Mouse (Mus musculus): ENCODE results near the gene Enoph1. TPM values are rescaled to one million over a fixed set of nuclear protein-coding genes. Genes with fewer than 3 reads are reported as not detected.
A peak's percentile ranks its signal among the peaks of the same experiment; 100 is the strongest.

The Enoph1 gene
- polyA plus RNA-seq (2015; fragmentation: Nextera tagmentation; extraction: Ambion mirVana): 68.0 and 69.1 TPM in 2 replicates

- Histone ChIP-seq H3K27me3 (replicated peaks; ENCODE audit: control insufficient read depth, insufficient read depth, low read length) (no peaks in the 10 kb centered on the region), H3K9ac (replicated peaks; ENCODE audit: low read depth, low read length) (peak within 1 kb of the TSS; percentile 100), H3K27ac (ENCODE audit: low read length) (peak within 1 kb of the TSS; percentile 100), H3K36me3 (ENCODE audit: control insufficient read depth, insufficient read depth) (peaks cover 7% of the 10 kb centered on the region), H3K4me2 (ENCODE audit: low read length) (peak within 1 kb of the TSS; percentile 70), H3K4me1 (replicated peaks; ENCODE audit: control insufficient read depth, insufficient read depth, low read length) (peaks cover 46% of the 10 kb centered on the region), H3K4me3 (replicated peaks; ENCODE audit: low read length) (peak within 1 kb of the TSS; percentile 97), H3K9me3 (ENCODE audit: control insufficient read depth, low read length) (no peaks in the 10 kb centered on the region)
- peak; percentile 87 for ATAC-seq
- WGBS: under 1% methylated on average over 52 of the region's 57 CpGs
Measured at GRCm38 (mm10) chr5:100039602-100040142, at the start of gene Enoph1, which contains the start of gene Hnrnpdl. TSS of gene Enoph1 (plus strand) at chr5:100039985. TSS of gene Hnrnpdl (minus strand) at chr5:100039664.

GRCm38 (mm10) chr5:99994166-99994565, 45.6 kb upstream of the Enoph1 start:
- Histone ChIP-seq H3K4me2 (ENCODE audit: low read length) (no peak overlapping the region), H3K27ac (ENCODE audit: low read length) (no peak overlapping the region), H3K4me1 (replicated peaks; ENCODE audit: control insufficient read depth, insufficient read depth, low read length) (no peaks in the 10 kb centered on the region), H3K9ac (replicated peaks; ENCODE audit: low read depth, low read length) (no peak overlapping the region), H3K27me3 (replicated peaks; ENCODE audit: control insufficient read depth, insufficient read depth, low read length) (no peaks in the 10 kb centered on the region), H3K36me3 (ENCODE audit: control insufficient read depth, insufficient read depth) (no peaks in the 10 kb centered on the region), H3K9me3 (ENCODE audit: control insufficient read depth, low read length) (no peaks in the 10 kb centered on the region), H3K4me3 (replicated peaks; ENCODE audit: low read length) (no peak overlapping the region)
- WGBS: 89% methylated on average over 3 of the region's 3 CpGs
- ATAC-seq: no peak

- Histone ChIP-seq H3K9ac (replicated peaks; ENCODE audit: low read depth, low read length) (no peak overlapping the region), H3K27me3 (replicated peaks; ENCODE audit: control insufficient read depth, insufficient read depth, low read length) (no peaks in the 10 kb centered on the region), H3K36me3 (ENCODE audit: control insufficient read depth, insufficient read depth) (no peaks in the 10 kb centered on the region), H3K4me2 (ENCODE audit: low read length) (no peak overlapping the region), H3K27ac (ENCODE audit: low read length) (no peak overlapping the region), H3K9me3 (ENCODE audit: control insufficient read depth, low read length) (no peaks in the 10 kb centered on the region), H3K4me3 (replicated peaks; ENCODE audit: low read length) (no peak overlapping the region), H3K4me1 (replicated peaks; ENCODE audit: control insufficient read depth, insufficient read depth, low read length) (no peaks in the 10 kb centered on the region)
- ATAC-seq: no peak
- WGBS: 94% methylated on average over 3 of the region's 3 CpGs
Measured at GRCm38 (mm10) chr5:99994680-99995079, 45.1 kb upstream of the Enoph1 start.

GRCm38 (mm10) chr5:100000048-100000447, 39.7 kb upstream of the Enoph1 start:
- ATAC-seq: no peak
- H3K36me3 ChIP-seq (ENCODE audit: control insufficient read depth, insufficient read depth): no peaks in the 10 kb centered on the region
- no peak overlapping the region for H3K4me3 ChIP-seq (replicated peaks; ENCODE audit: low read length)
- WGBS: 78% methylated on average over 7 of the region's 7 CpGs
- H3K27me3 ChIP-seq (replicated peaks; ENCODE audit: control insufficient read depth, insufficient read depth, low read length): no peaks in the 10 kb centered on the region
- H3K9me3 ChIP-seq (ENCODE audit: control insufficient read depth, low read length): no peaks in the 10 kb centered on the region
- no peak overlapping the region for H3K4me2 ChIP-seq (ENCODE audit: low read length)
- H3K9ac ChIP-seq (replicated peaks; ENCODE audit: low read depth, low read length): no peak overlapping the region
- H3K4me1 ChIP-seq (replicated peaks; ENCODE audit: control insufficient read depth, insufficient read depth, low read length): no peaks in the 10 kb centered on the region
- no peak overlapping the region for H3K27ac ChIP-seq (ENCODE audit: low read length)

GRCm38 (mm10) chr5:100000500-100000899, 39.3 kb upstream of the Enoph1 start:
- WGBS: 46% methylated on average over 6 of the region's 8 CpGs
- H3K9me3 ChIP-seq (ENCODE audit: control insufficient read depth, low read length): no peaks in the 10 kb centered on the region
- H3K4me2 ChIP-seq (ENCODE audit: low read length): no peak overlapping the region
- H3K9ac ChIP-seq (replicated peaks; ENCODE audit: low read depth, low read length): no peak overlapping the region
- H3K36me3 ChIP-seq (ENCODE audit: control insufficient read depth, insufficient read depth): no peaks in the 10 kb centered on the region
- no peaks in the 10 kb centered on the region for H3K27me3 ChIP-seq (replicated peaks; ENCODE audit: control insufficient read depth, insufficient read depth, low read length)
- ATAC-seq: no peak
- H3K4me3 ChIP-seq (replicated peaks; ENCODE audit: low read length): no peak overlapping the region
- H3K4me1 ChIP-seq (replicated peaks; ENCODE audit: control insufficient read depth, insufficient read depth, low read length): no peaks in the 10 kb centered on the region
- no peak overlapping the region for H3K27ac ChIP-seq (ENCODE audit: low read length)

GRCm38 (mm10) chr5:100003895-100004294, 35.9 kb upstream of the Enoph1 start:
- 83% methylated on average over 4 of the region's 4 CpGs for WGBS
- ATAC-seq: no peak
- H3K27me3 ChIP-seq (replicated peaks; ENCODE audit: control insufficient read depth, insufficient read depth, low read length): no peaks in the 10 kb centered on the region

GRCm38 (mm10) chr5:100005431-100005830, 34.4 kb upstream of the Enoph1 start:
- Histone ChIP-seq H3K4me1 (replicated peaks; ENCODE audit: control insufficient read depth, insufficient read depth, low read length) (no peaks in the 10 kb centered on the region), H3K4me2 (ENCODE audit: low read length) (no peak overlapping the region), H3K9me3 (ENCODE audit: control insufficient read depth, low read length) (no peaks in the 10 kb centered on the region), H3K27ac (ENCODE audit: low read length) (no peak overlapping the region), H3K36me3 (ENCODE audit: control insufficient read depth, insufficient read depth) (no peaks in the 10 kb centered on the region), H3K4me3 (replicated peaks; ENCODE audit: low read length) (no peak overlapping the region), H3K9ac (replicated peaks; ENCODE audit: low read depth, low read length) (no peak overlapping the region), H3K27me3 (replicated peaks; ENCODE audit: control insufficient read depth, insufficient read depth, low read length) (no peaks in the 10 kb centered on the region)
- ATAC-seq: no peak
- WGBS: 72% methylated on average over 3 of the region's 3 CpGs

More at GRCm38 (mm10) chr5:100003895-100004294, 35.9 kb upstream of the Enoph1 start:
- Histone ChIP-seq H3K4me3 (replicated peaks; ENCODE audit: low read length) (no peak overlapping the region), H3K27ac (ENCODE audit: low read length) (no peak overlapping the region), H3K36me3 (ENCODE audit: control insufficient read depth, insufficient read depth) (no peaks in the 10 kb centered on the region), H3K9me3 (ENCODE audit: control insufficient read depth, low read length) (no peaks in the 10 kb centered on the region), H3K9ac (replicated peaks; ENCODE audit: low read depth, low read length) (no peak overlapping the region), H3K4me2 (ENCODE audit: low read length) (no peak overlapping the region), H3K4me1 (replicated peaks; ENCODE audit: control insufficient read depth, insufficient read depth, low read length) (no peaks in the 10 kb centered on the region)

- no peaks in the 10 kb centered on the region for H3K36me3 ChIP-seq (ENCODE audit: control insufficient read depth, insufficient read depth)
- H3K4me2 ChIP-seq (ENCODE audit: low read length): no peak overlapping the region
- H3K4me3 ChIP-seq (replicated peaks; ENCODE audit: low read length): no peak overlapping the region
- no peak overlapping the region for H3K27ac ChIP-seq (ENCODE audit: low read length)
- no peaks in the 10 kb centered on the region for H3K4me1 ChIP-seq (replicated peaks; ENCODE audit: control insufficient read depth, insufficient read depth, low read length)
- no peaks in the 10 kb centered on the region for H3K9me3 ChIP-seq (ENCODE audit: control insufficient read depth, low read length)
- H3K27me3 ChIP-seq (replicated peaks; ENCODE audit: control insufficient read depth, insufficient read depth, low read length): no peaks in the 10 kb centered on the region
- no peak overlapping the region for H3K9ac ChIP-seq (replicated peaks; ENCODE audit: low read depth, low read length)
- no peak for ATAC-seq
- 77% methylated on average over 6 of the region's 6 CpGs for WGBS
Measured at GRCm38 (mm10) chr5:100005896-100006295, 33.9 kb upstream of the Enoph1 start.

- ATAC-seq: no peak
- H3K27me3 ChIP-seq (replicated peaks; ENCODE audit: control insufficient read depth, insufficient read depth, low read length): no peaks in the 10 kb centered on the region
- H3K27ac ChIP-seq (ENCODE audit: low read length): no peak overlapping the region
- H3K9ac ChIP-seq (replicated peaks; ENCODE audit: low read depth, low read length): no peak overlapping the region
- no peak overlapping the region for H3K4me2 ChIP-seq (ENCODE audit: low read length)
- H3K4me3 ChIP-seq (replicated peaks; ENCODE audit: low read length): no peak overlapping the region
- H3K9me3 ChIP-seq (ENCODE audit: control insufficient read depth, low read length): no peaks in the 10 kb centered on the region
- 92% methylated on average over 4 of the region's 4 CpGs for WGBS
- H3K4me1 ChIP-seq (replicated peaks; ENCODE audit: control insufficient read depth, insufficient read depth, low read length): no peaks in the 10 kb centered on the region
- H3K36me3 ChIP-seq (ENCODE audit: control insufficient read depth, insufficient read depth): no peaks in the 10 kb centered on the region
Measured at GRCm38 (mm10) chr5:100006324-100007039, 33.3 kb upstream of the Enoph1 start.

Measured in forebrain, embryonic 16.5 days (tissue).